ENCODE assay signal across 22 mouse cellular contexts in the genomic region with DNA sequence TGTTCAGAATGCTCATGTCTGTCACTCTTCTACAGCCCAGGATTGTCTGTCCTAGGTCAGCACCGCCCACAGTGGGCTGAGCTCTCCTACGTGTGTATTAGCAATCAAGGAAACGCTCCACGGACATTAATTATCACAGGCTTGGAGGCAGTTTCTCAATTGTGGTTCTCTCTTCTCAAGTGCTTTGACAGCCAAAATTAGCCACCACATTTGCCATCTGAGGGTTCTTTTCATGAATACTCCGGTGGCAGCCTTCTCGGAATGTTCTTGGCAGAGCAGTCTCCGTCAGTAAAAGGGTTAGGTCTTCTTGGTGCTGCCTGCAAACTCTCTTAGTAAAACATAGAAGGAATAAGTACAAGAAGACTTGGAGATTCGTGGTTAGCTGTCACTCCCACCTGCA. TPM values are rescaled to one million over a fixed set of nuclear protein-coding genes. Genes with fewer than 3 reads are reported as not detected.
DNase-seq lines count a peak whose midpoint lies in the region; ATAC-seq and TF ChIP-seq lines count a peak whose summit lies in the region.
"Had no signal": no experiment of that assay in that cellular context is flagged by ENCODE, and none has a peak within 500 bp of the region (broad histone marks: within the 10 kb centered on the region; RNA-seq: fewer than 3 reads in every experiment).

No protein-coding gene starts in this region.

- H3K27me3 ChIP-seq in embryonic facial prominence, embryonic 15.5 days, result no peaks in the 10 kb centered on the region
- no peaks in the 10 kb centered on the region for H3K27me3 ChIP-seq in embryonic facial prominence, embryonic 10.5 days (replicated peaks; ENCODE audit: low read depth, poor library complexity, severe bottlenecking)
- no peaks in the 10 kb centered on the region for H3K27me3 ChIP-seq in hindbrain, postnatal 0 days (ENCODE audit: insufficient read depth, low read length)
- no peaks in the 10 kb centered on the region for H3K27me3 ChIP-seq in hindbrain, embryonic 12.5 days
- H3K27me3 ChIP-seq in midbrain, postnatal 0 days (ENCODE audit: insufficient read depth, low read length), result no peaks in the 10 kb centered on the region
- no peaks in the 10 kb centered on the region for H3K27me3 ChIP-seq in midbrain, embryonic 16.5 days (ENCODE audit: control insufficient read depth, insufficient read depth, low read depth, low read length)
- H3K27me3 ChIP-seq: embryonic facial prominence, embryonic 12.5 days; intestine, embryonic 15.5 days; kidney, embryonic 15.5 days; lung, embryonic 15.5 days; Patski had no signal

- DNase-seq in embryonic facial prominence, embryonic 10.5 days (ENCODE audit: low spot score), result no peak
- peak; percentile 7 for DNase-seq in hindbrain, postnatal 0 days (ENCODE audit: low spot score)
- peak; percentile 34 for DNase-seq in midbrain, postnatal 0 days (ENCODE audit: low spot score)
- DNase-seq in kidney, adult 11 months, result no peak
- DNase-seq: adrenal gland, adult 8-10 months; cerebellum, adult 9-11 months; heart, postnatal 10 days; kidney, postnatal 4 days; lung, postnatal 4 days; thymus, postnatal 14 days had no signal

- TF ChIP-seq POLR2A in olfactory bulb, adult 2 months (IDR thresholded peaks at IDR 0.05; ENCODE audit: insufficient read depth, low read depth, low read length), result no peak

- ATAC-seq in embryonic facial prominence, embryonic 15.5 days (ENCODE audit: insufficient number of reproducible peaks, low FRiP score, low TSS enrichment, low read depth), result no peak
- ATAC-seq in hindbrain, postnatal 0 days, result no peak
- ATAC-seq in hindbrain, embryonic 12.5 days (ENCODE audit: low FRiP score), result no peak
- no peak for ATAC-seq in midbrain, postnatal 0 days (ENCODE audit: low FRiP score)
- no peak for ATAC-seq in midbrain, embryonic 16.5 days
- ATAC-seq: intestine, embryonic 15.5 days; Patski had no signal

- peak overlapping the region; percentile 9 for H3K27ac ChIP-seq in embryonic facial prominence, embryonic 15.5 days (replicated peaks)
- no peak overlapping the region for H3K27ac ChIP-seq in embryonic facial prominence, embryonic 10.5 days (replicated peaks)
- H3K27ac ChIP-seq in hindbrain, postnatal 0 days, result peak overlapping the region; percentile 62; the same call in 1 of the 2 replicates
- H3K27ac ChIP-seq in hindbrain, embryonic 12.5 days, result no peak overlapping the region
- no peak overlapping the region for H3K27ac ChIP-seq in midbrain, postnatal 0 days (ENCODE audit: low read depth, low read length)
- no peak overlapping the region for H3K27ac ChIP-seq in midbrain, embryonic 16.5 days (ENCODE audit: low read length)
- peak overlapping the region; percentile 12; the same call in 1 of the 2 replicates for H3K27ac ChIP-seq in olfactory bulb, adult 2 months (ENCODE audit: insufficient read depth, low read depth, low read length)
- H3K27ac ChIP-seq: embryonic facial prominence, embryonic 12.5 days; hindbrain, embryonic 14.5 days; intestine, embryonic 15.5 days; kidney, embryonic 15.5 days; liver, embryonic 14.5 days; lung, embryonic 15.5 days had no signal

- H3K36me3 ChIP-seq in embryonic facial prominence, embryonic 15.5 days, result peaks cover under 1% of the 10 kb centered on the region; the same call in 1 of the 2 replicates
- H3K36me3 ChIP-seq in embryonic facial prominence, embryonic 10.5 days (replicated peaks), result peaks cover 12% of the 10 kb centered on the region
- H3K36me3 ChIP-seq in hindbrain, postnatal 0 days (ENCODE audit: insufficient read depth, low read length), result no peaks in the 10 kb centered on the region
- H3K36me3 ChIP-seq in hindbrain, embryonic 12.5 days, result peaks cover 9% of the 10 kb centered on the region
- H3K36me3 ChIP-seq in midbrain, postnatal 0 days (ENCODE audit: insufficient read depth, low read length), result no peaks in the 10 kb centered on the region
- no peaks in the 10 kb centered on the region for H3K36me3 ChIP-seq in midbrain, embryonic 16.5 days (ENCODE audit: control insufficient read depth, insufficient read depth, low read length)
- H3K36me3 ChIP-seq: intestine, embryonic 15.5 days had no signal

- H3K4me3 ChIP-seq in embryonic facial prominence, embryonic 15.5 days (replicated peaks), result no peak overlapping the region
- H3K4me3 ChIP-seq in embryonic facial prominence, embryonic 10.5 days, result no peak overlapping the region
- H3K4me3 ChIP-seq in hindbrain, postnatal 0 days (ENCODE audit: low read length), result no peak overlapping the region
- H3K4me3 ChIP-seq in hindbrain, embryonic 12.5 days, result no peak overlapping the region
- no peak overlapping the region for H3K4me3 ChIP-seq in midbrain, postnatal 0 days (ENCODE audit: low read depth, low read length)
- no peak overlapping the region for H3K4me3 ChIP-seq in midbrain, embryonic 16.5 days (ENCODE audit: low read depth, low read length)
- no peak overlapping the region for H3K4me3 ChIP-seq in olfactory bulb, adult 2 months (ENCODE audit: insufficient read depth, low read depth, low read length)
- H3K4me3 ChIP-seq: embryonic facial prominence, embryonic 12.5 days; intestine, embryonic 15.5 days; kidney, embryonic 15.5 days; lung, embryonic 15.5 days had no signal

- no peak overlapping the region for H3K4me2 ChIP-seq in embryonic facial prominence, embryonic 15.5 days (replicated peaks)
- no peak overlapping the region for H3K4me2 ChIP-seq in hindbrain, postnatal 0 days (ENCODE audit: low read depth, low read length)
- H3K4me2 ChIP-seq in hindbrain, embryonic 12.5 days (replicated peaks), result no peak overlapping the region
- no peak overlapping the region for H3K4me2 ChIP-seq in midbrain, postnatal 0 days (ENCODE audit: low read depth, low read length, poor library complexity, severe bottlenecking)
- no peak overlapping the region for H3K4me2 ChIP-seq in midbrain, embryonic 16.5 days (ENCODE audit: low read length)
- H3K4me2 ChIP-seq: embryonic facial prominence, embryonic 12.5 days; heart, embryonic 11.5 days; hindbrain, embryonic 14.5 days; intestine, embryonic 15.5 days; kidney, embryonic 15.5 days; lung, embryonic 15.5 days had no signal

- 74% methylated on average over 8 of the region's 8 CpGs for WGBS in embryonic facial prominence, embryonic 15.5 days
- whole genome bisulfite sequencing in embryonic facial prominence, embryonic 10.5 days, result 86% methylated on average over 8 of the region's 8 CpGs
- WGBS in hindbrain, postnatal 0 days, result 66% methylated on average over 8 of the region's 8 CpGs
- 85% methylated on average over 8 of the region's 8 CpGs for WGBS in hindbrain, embryonic 12.5 days
- 83% methylated on average over 8 of the region's 8 CpGs for WGBS in midbrain, postnatal 0 days
- WGBS in midbrain, embryonic 16.5 days, result 83% methylated on average over 8 of the region's 8 CpGs
- WGBS in olfactory bulb, adult 2 months, result 22% methylated on average over 8 of the region's 8 CpGs

- H3K9ac ChIP-seq in embryonic facial prominence, embryonic 15.5 days, result no peak overlapping the region
- H3K9ac ChIP-seq in hindbrain, postnatal 0 days (replicated peaks; ENCODE audit: low read length), result no peak overlapping the region
- no peak overlapping the region for H3K9ac ChIP-seq in hindbrain, embryonic 12.5 days
- H3K9ac ChIP-seq in midbrain, postnatal 0 days (replicated peaks; ENCODE audit: low read length, poor library complexity, severe bottlenecking), result no peak overlapping the region
- no peak overlapping the region for H3K9ac ChIP-seq in midbrain, embryonic 16.5 days (ENCODE audit: low read depth, low read length)
- H3K9ac ChIP-seq: embryonic facial prominence, embryonic 12.5 days; hindbrain, embryonic 14.5 days; intestine, embryonic 15.5 days; kidney, embryonic 15.5 days; liver, embryonic 14.5 days; lung, embryonic 15.5 days had no signal

- peaks cover 9% of the 10 kb centered on the region for H3K4me1 ChIP-seq in embryonic facial prominence, embryonic 15.5 days
- H3K4me1 ChIP-seq in embryonic facial prominence, embryonic 10.5 days, result peaks cover 9% of the 10 kb centered on the region
- 0 out of 2 replicates have a peak, but pooled peaks cover 5% of the 10 kb centered on the region for H3K4me1 ChIP-seq in hindbrain, postnatal 0 days (ENCODE audit: insufficient read depth, low read length)
- peaks cover 2% of the 10 kb centered on the region; the same call in 1 of the 2 replicates for H3K4me1 ChIP-seq in hindbrain, embryonic 12.5 days
- no peaks in the 10 kb centered on the region for H3K4me1 ChIP-seq in midbrain, postnatal 0 days (ENCODE audit: insufficient read depth, low read length)
- H3K4me1 ChIP-seq in midbrain, embryonic 16.5 days (ENCODE audit: control insufficient read depth, insufficient read depth, low read length), result no peaks in the 10 kb centered on the region
- no peaks in the 10 kb centered on the region for H3K4me1 ChIP-seq in olfactory bulb, adult 2 months (ENCODE audit: control insufficient read depth, insufficient read depth, low read length)
- H3K4me1 ChIP-seq: kidney, embryonic 15.5 days had no signal

- H3K9me3 ChIP-seq in embryonic facial prominence, embryonic 15.5 days (replicated peaks), result no peaks in the 10 kb centered on the region
- H3K9me3 ChIP-seq in embryonic facial prominence, embryonic 10.5 days, result no peaks in the 10 kb centered on the region
- H3K9me3 ChIP-seq in hindbrain, postnatal 0 days (ENCODE audit: low read length), result no peaks in the 10 kb centered on the region
- 0 out of 2 replicates have a peak, but pooled peaks cover 5% of the 10 kb centered on the region for H3K9me3 ChIP-seq in hindbrain, embryonic 12.5 days (replicated peaks)
- H3K9me3 ChIP-seq in midbrain, postnatal 0 days (ENCODE audit: low read length), result no peaks in the 10 kb centered on the region
- H3K9me3 ChIP-seq in midbrain, embryonic 16.5 days (replicated peaks; ENCODE audit: control insufficient read depth, low read length, poor library complexity, severe bottlenecking), result no peaks in the 10 kb centered on the region; the same call in 1 of the 2 replicates
- H3K9me3 ChIP-seq: embryonic facial prominence, embryonic 12.5 days; intestine, embryonic 15.5 days; kidney, embryonic 15.5 days; lung, embryonic 15.5 days had no signal

- TF ChIP-seq CTCF in hindbrain, postnatal 0 days (IDR thresholded peaks at IDR 0.05; ENCODE audit: low read depth), result no peak
- no peak for TF ChIP-seq CTCF in midbrain, postnatal 0 days (IDR thresholded peaks at IDR 0.05)
- no peak for TF ChIP-seq CTCF in olfactory bulb, adult 2 months (IDR thresholded peaks at IDR 0.05; ENCODE audit: insufficient read depth, low read depth, low read length)

RNA-seq across cellular contexts. Expression of a gene that starts 50.5 kb away (rescaled TPM):
- polyA plus RNA-seq in embryonic facial prominence, embryonic 15.5 days (2015; fragmentation: Nextera tagmentation; extraction: Ambion mirVana), result 2.4 and 2.6 TPM in 2 replicates
- 4.0 and 4.5 TPM in 2 replicates for polyA plus RNA-seq in embryonic facial prominence, embryonic 10.5 days (2016; fragmentation: Nextera tagmentation; extraction: Ambion mirVana)
- 4.7 and 5.2 TPM in 2 replicates for total RNA-seq in hindbrain, postnatal 0 days (2014; rRNA removed)
- 1.9 and 2.0 TPM in 2 replicates for polyA plus RNA-seq in hindbrain, postnatal 0 days (2015; fragmentation: Nextera tagmentation; extraction: Ambion mirVana)
- 5.2 TPM in 2 replicates for polyA plus RNA-seq in hindbrain, embryonic 12.5 days (2016; fragmentation: Nextera tagmentation; extraction: Ambion mirVana)
- 3.1 and 3.5 TPM in 2 replicates for total RNA-seq in midbrain, postnatal 0 days (2014; rRNA removed)
- 1.2 and 1.4 TPM in 2 replicates for polyA plus RNA-seq in midbrain, postnatal 0 days (2015; fragmentation: Nextera tagmentation; extraction: Ambion mirVana)
- polyA plus RNA-seq in midbrain, embryonic 16.5 days (2015; fragmentation: Nextera tagmentation; extraction: Ambion mirVana), result 1.8 and 2.9 TPM in 2 replicates
- not detected in 2 replicates for polyA plus RNA-seq in olfactory bulb, adult 2 months (2012; ENCODE audit: insufficient read depth, insufficient read length, low replicate concordance, missing spikeins)

RNA-seq across cellular contexts. Expression of a gene that starts 50.7 kb away (rescaled TPM):
- polyA plus RNA-seq in embryonic facial prominence, embryonic 15.5 days (2015; fragmentation: Nextera tagmentation; extraction: Ambion mirVana), result 25.0 and 29.6 TPM in 2 replicates
- polyA plus RNA-seq in embryonic facial prominence, embryonic 10.5 days (2016; fragmentation: Nextera tagmentation; extraction: Ambion mirVana), result 24.8 and 25.0 TPM in 2 replicates
- total RNA-seq in hindbrain, postnatal 0 days (2014; rRNA removed), result 38.6 and 51.6 TPM in 2 replicates
- 33.3 and 34.4 TPM in 2 replicates for polyA plus RNA-seq in hindbrain, postnatal 0 days (2015; fragmentation: Nextera tagmentation; extraction: Ambion mirVana)
- polyA plus RNA-seq in hindbrain, embryonic 12.5 days (2016; fragmentation: Nextera tagmentation; extraction: Ambion mirVana), result 58.1 and 69.1 TPM in 2 replicates
- 38.2 and 57.3 TPM in 2 replicates for total RNA-seq in midbrain, postnatal 0 days (2014; rRNA removed)
- polyA plus RNA-seq in midbrain, postnatal 0 days (2015; fragmentation: Nextera tagmentation; extraction: Ambion mirVana), result 38.6 and 39.3 TPM in 2 replicates
- polyA plus RNA-seq in midbrain, embryonic 16.5 days (2015; fragmentation: Nextera tagmentation; extraction: Ambion mirVana), result 59.4 and 68.1 TPM in 2 replicates
- polyA plus RNA-seq in olfactory bulb, adult 2 months (2012; ENCODE audit: insufficient read depth, insufficient read length, low replicate concordance, missing spikeins), result 98.6 TPM in 1 of 2 replicates, not detected in the other

Comparison
In these comparisons a context has a peak if more than half of its experiments do, and no peak if none do; other contexts are left out.
1. H3K27ac ChIP-seq: peak in embryonic facial prominence, embryonic 15.5 days (single experiment), hindbrain, postnatal 0 days (single experiment) and olfactory bulb, adult 2 months (single experiment); none in embryonic facial prominence, embryonic 10.5 days (single experiment), hindbrain, embryonic 12.5 days (single experiment), midbrain, postnatal 0 days (single experiment) and midbrain, embryonic 16.5 days (single experiment).
2. DNase-seq: peak in hindbrain, postnatal 0 days (single experiment) and midbrain, postnatal 0 days (single experiment); none in embryonic facial prominence, embryonic 10.5 days (single experiment) and kidney, adult 11 months (single experiment).